Mouse (Mus musculus) liver, adult 2 months (tissue): Measurements from ENCODE around the gene Gm4302.
"Not testable (repeated sequence)": the region's sequence is repeated elsewhere in the genome, so short reads cannot be mapped to it uniquely, and the experiment has no call there.

Source experiments
- CTCF ChIP-seq: fragments of 200-500 bp; IDR thresholded peaks from 2 replicates; pipeline ENCODE4 v1.5.1; 2011; ENCODE audit warnings: low read depth, low read length, control low read depth
- POLR2A ChIP-seq: fragments of 200-500 bp; IDR thresholded peaks from 2 replicates; pipeline ENCODE4 v1.6.1; 2011; ENCODE audit warnings: low read length, control low read depth; ENCODE audit not compliant: insufficient read depth; ENCODE audit errors: extremely low read depth

DNA sequence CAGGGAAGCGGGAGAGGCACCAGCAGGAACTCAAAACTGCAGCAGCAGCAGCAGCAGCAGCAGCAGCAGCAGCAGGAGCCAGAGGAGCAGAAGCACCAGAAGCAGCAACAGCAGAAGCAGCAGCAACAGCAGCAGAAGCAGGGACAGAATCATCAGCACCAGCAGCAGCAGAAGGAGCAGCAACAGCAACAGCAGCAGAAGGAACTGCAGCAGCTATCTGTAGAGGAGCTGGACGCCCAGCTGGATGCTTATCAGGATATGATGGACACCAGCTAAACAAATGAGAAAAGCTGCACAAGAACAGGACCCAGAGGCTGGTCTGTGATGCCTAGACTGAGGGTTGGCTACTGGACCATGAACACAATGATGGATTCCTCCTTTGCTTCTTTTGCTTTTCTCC, 16.2 kb downstream of the Gm4302 start:
- TF ChIP-seq CTCF, POLR2A: not testable (repeated sequence)
